Mouse (Mus musculus) 416B (cell line): ENCODE data around the gene Prex1.

ENCODE experiments used
- DNase-seq: peaks from one replicate; pipeline ENCODE4 v3.0.0; 2011; ENCODE audit warnings: low read depth

The Prex1 gene

GRCm38 (mm10) chr2:166685824-166686223, 27.8 kb downstream of the Prex1 start:
- DNase-seq: no peak

GRCm38 (mm10) chr2:166683885-166684544, 29.6 kb downstream of the Prex1 start:
- DNase-seq: peak; percentile 75

GRCm38 (mm10) chr2:166682866-166683265, 30.8 kb downstream of the Prex1 start:
- no peak for DNase-seq

GRCm38 (mm10) chr2:166678959-166679759, 34.5 kb downstream of the Prex1 start:
- no peak for DNase-seq

DNA sequence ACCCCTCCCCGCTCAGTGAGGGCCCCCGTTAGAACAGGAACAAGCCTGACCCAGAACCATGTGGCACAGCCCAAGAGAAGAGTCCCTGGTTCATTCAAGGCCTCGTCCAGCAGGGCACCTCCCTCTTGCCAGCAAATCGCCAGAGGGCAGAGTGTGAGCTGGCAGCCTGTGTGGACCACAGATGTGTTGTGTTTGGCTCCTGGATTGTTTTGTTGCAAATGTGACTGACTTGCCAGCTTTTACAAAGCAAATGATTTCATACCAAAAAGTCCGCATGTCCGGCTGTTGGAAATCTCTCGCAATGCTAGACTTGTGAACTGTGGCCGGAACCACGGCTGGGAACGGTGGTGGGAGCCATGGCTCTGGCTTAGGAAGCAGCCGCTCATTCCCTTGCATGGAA, 36.7 kb downstream of the Prex1 start:
- DNase-seq: no peak

GRCm38 (mm10) chr2:166676498-166676897, 37.1 kb downstream of the Prex1 start:
- DNase-seq: no peak

DNA sequence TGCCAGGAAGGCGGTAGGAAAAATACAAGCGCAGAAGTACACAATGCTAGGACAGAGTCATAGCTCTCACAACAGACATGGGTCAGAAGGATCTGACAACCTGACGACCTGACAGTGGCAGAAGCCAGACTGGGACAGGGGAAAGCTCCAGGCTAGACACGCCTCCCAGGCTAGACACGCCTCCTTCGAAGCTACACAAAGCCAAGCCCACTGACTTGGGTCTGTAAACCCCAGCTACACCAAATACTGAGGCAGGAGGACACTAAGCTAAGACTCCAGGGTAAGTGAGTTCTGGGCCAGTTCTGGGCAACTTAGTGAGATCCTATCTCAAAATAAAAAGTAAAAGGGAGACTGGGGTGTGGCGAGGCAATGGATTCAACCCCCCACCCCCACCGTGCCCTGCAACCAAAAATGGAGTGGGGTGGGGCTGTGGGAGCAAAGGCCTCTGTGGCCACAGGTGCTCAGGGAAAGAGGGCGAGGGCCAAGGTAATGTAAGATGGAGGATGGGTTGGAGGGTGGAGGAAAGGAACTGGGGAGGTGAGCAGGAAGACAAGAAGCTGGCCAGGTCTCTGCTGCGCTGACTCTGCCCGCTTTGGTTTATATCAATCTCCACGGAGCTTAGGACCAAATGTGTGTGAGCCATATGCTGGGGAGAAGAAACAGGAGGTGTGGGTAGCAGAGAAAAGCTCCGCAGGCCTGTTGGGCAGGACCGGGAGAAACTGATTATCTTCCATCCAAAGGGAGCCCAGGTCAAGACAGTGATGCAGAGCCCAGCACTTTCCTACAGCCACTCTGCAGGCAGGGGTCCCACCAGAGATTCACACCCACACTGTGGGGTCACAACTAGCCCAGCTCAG, 37.8 kb downstream of the Prex1 start:
- no peak for DNase-seq

- DNase-seq: no peak
Observed at GRCm38 (mm10) chr2:166674693-166675092, 38.9 kb downstream of the Prex1 start.

GRCm38 (mm10) chr2:166673951-166674350, 39.7 kb downstream of the Prex1 start:
- DNase-seq: no peak

GRCm38 (mm10) chr2:166672171-166672965, 41.3 kb downstream of the Prex1 start:
- DNase-seq: peak; percentile 47

- peak; percentile 65 for DNase-seq
Observed at GRCm38 (mm10) chr2:166671614-166672013, 42.0 kb downstream of the Prex1 start.

DNA sequence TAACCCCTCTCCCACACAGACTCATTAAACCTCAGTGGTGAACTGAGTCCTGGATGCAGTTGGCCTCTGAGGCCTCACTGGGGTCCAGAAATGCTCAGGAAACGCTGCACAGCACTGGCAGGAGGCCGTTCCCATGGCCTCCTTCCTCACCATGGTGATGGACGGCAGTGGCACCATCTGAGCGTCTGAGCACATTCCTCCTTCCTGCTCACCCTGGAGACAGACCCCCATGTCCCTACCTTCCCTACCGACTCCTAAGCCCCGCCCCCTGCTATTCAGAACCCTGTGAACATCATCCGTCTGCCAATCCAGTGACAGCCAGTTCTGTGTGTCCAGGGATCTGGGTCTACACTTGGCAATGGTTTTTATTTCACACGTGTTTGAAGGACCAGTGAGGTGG, 42.6 kb downstream of the Prex1 start:
- DNase-seq: no peak

GRCm38 (mm10) chr2:166669922-166670321, 43.7 kb downstream of the Prex1 start:
- no peak for DNase-seq

DNA sequence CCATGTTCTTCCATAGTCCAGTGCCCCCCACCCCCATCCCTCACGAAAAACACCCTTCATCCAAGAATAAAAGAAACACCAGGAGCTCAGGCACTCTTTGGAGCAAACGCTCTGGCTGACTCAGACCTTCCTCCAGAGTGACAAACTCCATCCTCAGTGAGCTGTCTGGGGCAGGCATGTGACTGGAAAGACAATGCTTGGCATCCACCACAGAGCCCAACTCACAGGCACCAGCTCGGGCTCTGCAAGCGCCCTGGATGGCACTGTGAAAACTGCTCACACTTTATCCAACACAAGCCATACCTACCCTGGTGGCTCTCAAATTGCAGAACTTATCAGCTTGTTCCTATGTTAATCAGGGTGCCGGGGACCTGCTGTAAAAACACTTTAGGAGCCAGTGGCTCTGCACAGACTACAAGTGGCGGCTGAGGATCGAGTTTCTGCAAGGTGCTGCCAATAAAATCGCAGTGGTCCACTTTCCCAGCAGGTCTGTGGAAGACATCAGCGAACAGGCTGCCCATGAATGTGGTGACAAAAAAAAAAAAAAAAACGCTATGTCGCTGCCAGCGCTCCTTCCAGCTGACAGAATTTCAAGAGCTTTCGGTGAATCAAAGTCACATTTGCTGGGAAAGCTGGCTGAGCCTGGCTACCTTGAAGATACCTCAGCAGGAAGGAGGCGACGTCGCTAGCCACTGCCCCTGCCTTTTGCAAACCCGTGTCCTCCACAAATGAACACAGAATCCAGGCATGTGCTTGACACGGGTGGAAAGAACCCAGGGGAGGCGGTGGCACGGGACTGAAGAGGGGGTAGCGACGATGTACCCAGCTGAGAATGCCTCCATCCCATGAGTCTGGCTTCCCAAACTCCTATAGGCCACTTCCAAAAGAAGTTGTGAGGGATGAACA, 45.6 kb downstream of the Prex1 start:
- peak; percentile 28 for DNase-seq

DNA sequence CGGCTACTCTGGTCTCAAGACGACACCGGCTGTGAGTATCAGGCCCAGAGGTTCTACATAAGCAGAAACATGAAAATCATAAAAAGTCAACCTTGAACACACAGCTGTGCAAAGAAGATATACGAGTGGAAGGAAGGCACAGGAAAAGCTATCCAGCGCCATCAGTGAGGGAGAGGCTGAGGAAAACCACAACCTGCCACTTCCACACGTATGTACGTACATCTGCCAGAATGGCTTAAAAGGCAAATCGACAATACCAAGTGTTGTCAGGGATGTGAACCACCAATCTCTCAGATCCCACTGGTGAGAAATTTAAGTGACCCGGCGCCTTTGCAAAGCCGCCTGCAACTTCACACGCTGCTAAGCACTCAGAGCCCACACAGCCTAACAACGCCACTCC, 47.5 kb downstream of the Prex1 start:
- DNase-seq: peak; percentile 73

- DNase-seq: peak; percentile 97
Observed at GRCm38 (mm10) chr2:166665244-166665922, 48.2 kb downstream of the Prex1 start.

- no peak for DNase-seq
Observed at GRCm38 (mm10) chr2:166664506-166664905, 49.1 kb downstream of the Prex1 start.

DNA sequence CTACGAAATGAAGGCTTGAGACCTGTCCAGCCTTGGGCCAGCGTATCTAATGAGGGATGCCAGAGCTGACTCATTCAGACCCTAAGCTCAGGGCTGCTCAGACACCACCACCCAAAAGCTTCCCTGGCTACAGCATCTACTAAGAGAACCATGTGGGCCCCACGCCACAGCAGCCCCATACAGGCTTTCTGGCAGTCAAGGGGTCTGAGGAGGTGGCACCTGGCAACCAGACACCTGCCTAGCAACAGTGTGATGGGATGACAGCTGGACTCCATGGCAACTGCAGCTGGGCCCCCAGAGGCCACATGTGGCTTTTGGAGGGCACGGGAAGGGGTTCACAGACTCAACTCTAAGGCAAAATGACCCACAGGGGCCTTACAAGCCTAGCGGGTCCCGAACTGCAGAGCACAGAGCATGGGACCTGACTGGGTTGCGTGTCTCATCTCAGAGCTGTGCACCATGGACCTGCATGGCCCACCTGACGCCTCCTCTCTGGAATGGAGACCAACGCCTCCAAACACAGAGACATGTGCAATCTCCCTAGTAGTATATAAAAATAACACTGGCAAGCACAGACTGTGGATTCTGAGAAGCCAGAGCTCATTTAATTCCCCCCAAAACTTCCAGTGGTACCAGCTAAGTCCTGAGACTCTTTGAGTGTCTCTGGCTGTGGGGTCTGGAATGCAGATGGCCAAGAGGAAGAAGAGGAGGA, 50.2 kb downstream of the Prex1 start:
- no peak for DNase-seq

GRCm38 (mm10) chr2:166662595-166663160, 51.0 kb downstream of the Prex1 start:
- no peak for DNase-seq
